Comparison of ENCODE assay signal across 8 mouse cellular contexts in genomic region chr6:120493374-120494181, GRCm38 (mm10). TPM values are rescaled to one million over a fixed set of nuclear protein-coding genes. Genes with fewer than 3 reads are reported as not detected.
DNase-seq lines count a peak whose midpoint lies in the region; ATAC-seq and TF ChIP-seq lines count a peak whose summit lies in the region.

TSS of gene Tmem121b (minus strand) at chr6:120493807.

- no peak for DNase-seq in thymus, adult 2 months
- DNase-seq in thymus, adult 18-20 months: no peak
- DNase-seq in layer of hippocampus, adult 18-20 months (ENCODE audit: low spot score in 2 of 2): peak; percentile 92 to 93
- no peak for DNase-seq in urinary bladder, postnatal 10 days (ENCODE audit: low spot score)

- H3K9me3 ChIP-seq in heart, embryonic 12.5 days (replicated peaks): no peaks in the 10 kb centered on the region
- no peaks in the 10 kb centered on the region for H3K9me3 ChIP-seq in liver, embryonic 16.5 days (replicated peaks; ENCODE audit: control insufficient read depth, low read length)
- H3K9me3 ChIP-seq in neural tube, embryonic 15.5 days (replicated peaks): no peaks in the 10 kb centered on the region

- ATAC-seq in heart, embryonic 12.5 days (ENCODE audit: insufficient number of reproducible peaks, low FRiP score): peak; percentile 33; the same call in 1 of the 2 replicates
- ATAC-seq in liver, embryonic 16.5 days (ENCODE audit: low read depth): peak; percentile 9; the same call in 1 of the 2 replicates
- ATAC-seq in neural tube, embryonic 15.5 days (ENCODE audit: low FRiP score): peak; percentile 88

- peaks cover 28% of the 10 kb centered on the region for H3K27me3 ChIP-seq in thymus, adult 2 months (ENCODE audit: control insufficient read depth, insufficient read depth, low read length)
- H3K27me3 ChIP-seq in heart, embryonic 12.5 days (replicated peaks): peaks cover 60% of the 10 kb centered on the region
- peaks cover 55% of the 10 kb centered on the region for H3K27me3 ChIP-seq in liver, embryonic 16.5 days (ENCODE audit: control insufficient read depth, insufficient read depth, low read depth, low read length)
- H3K27me3 ChIP-seq in neural tube, embryonic 15.5 days (replicated peaks): no peaks in the 10 kb centered on the region

- no peak for TF ChIP-seq POLR2A in thymus, adult 2 months (IDR thresholded peaks at IDR 0.05; ENCODE audit: control insufficient read depth, extremely low read depth, insufficient read depth, low read length, poor library complexity)
- peak; percentile 34; the same call in 1 of the 2 replicates for TF ChIP-seq POLR2A in cortical plate, adult 2 months (IDR thresholded peaks at IDR 0.05; ENCODE audit: extremely low read depth, insufficient read depth, low read length)

- peak within 1 kb of the TSS; percentile 40 for H3K4me3 ChIP-seq in thymus, adult 2 months (ENCODE audit: control insufficient read depth, insufficient read depth, low read length)
- H3K4me3 ChIP-seq in cortical plate, adult 2 months (ENCODE audit: insufficient read depth, low read length): peak within 1 kb of the TSS; percentile 94
- H3K4me3 ChIP-seq in heart, embryonic 12.5 days: peak within 1 kb of the TSS; percentile 74
- H3K4me3 ChIP-seq in liver, embryonic 16.5 days (ENCODE audit: low read depth, low read length): peak within 1 kb of the TSS; percentile 52
- peak within 1 kb of the TSS; percentile 83 for H3K4me3 ChIP-seq in neural tube, embryonic 15.5 days (replicated peaks)

- H3K4me2 ChIP-seq in heart, embryonic 12.5 days: peak within 1 kb of the TSS; percentile 100
- H3K4me2 ChIP-seq in liver, embryonic 16.5 days (ENCODE audit: low read depth, low read length): peak within 1 kb of the TSS; percentile 68
- H3K4me2 ChIP-seq in neural tube, embryonic 15.5 days: peak within 1 kb of the TSS; percentile 78

- no peaks in the 10 kb centered on the region for H3K36me3 ChIP-seq in thymus, adult 2 months (ENCODE audit: control insufficient read depth, insufficient read depth, low read length)
- no peaks in the 10 kb centered on the region for H3K36me3 ChIP-seq in heart, embryonic 12.5 days
- H3K36me3 ChIP-seq in liver, embryonic 16.5 days (ENCODE audit: control insufficient read depth, insufficient read depth): no peaks in the 10 kb centered on the region
- no peaks in the 10 kb centered on the region for H3K36me3 ChIP-seq in neural tube, embryonic 15.5 days

- peak within 1 kb of the TSS; percentile 76 for H3K9ac ChIP-seq in heart, embryonic 12.5 days
- H3K9ac ChIP-seq in liver, embryonic 16.5 days (ENCODE audit: low read depth, low read length): no peak within 1 kb of the TSS
- H3K9ac ChIP-seq in neural tube, embryonic 15.5 days (replicated peaks): peak within 1 kb of the TSS; percentile 87

- H3K27ac ChIP-seq in thymus, adult 2 months (ENCODE audit: control insufficient read depth, insufficient read depth, low read length): no peak within 1 kb of the TSS
- H3K27ac ChIP-seq in cortical plate, adult 2 months (ENCODE audit: insufficient read depth, low read length): peak within 1 kb of the TSS; percentile 98
- no peak within 1 kb of the TSS for H3K27ac ChIP-seq in heart, embryonic 12.5 days (ENCODE audit: poor library complexity, severe bottlenecking)
- H3K27ac ChIP-seq in liver, embryonic 16.5 days (ENCODE audit: low read length): no peak within 1 kb of the TSS
- H3K27ac ChIP-seq in neural tube, embryonic 15.5 days (replicated peaks): peak within 1 kb of the TSS; percentile 96

- WGBS in thymus, adult 2 months: 3% methylated on average over 72 of the region's 84 CpGs
- under 1% methylated on average over 73 of the region's 84 CpGs for WGBS in heart, embryonic 12.5 days
- 1% methylated on average over 67 of the region's 84 CpGs for WGBS in liver, embryonic 16.5 days (ENCODE audit: insufficient replicate concordance)
- WGBS in neural tube, embryonic 15.5 days: under 1% methylated on average over 70 of the region's 84 CpGs

- peaks cover 38% of the 10 kb centered on the region for H3K4me1 ChIP-seq in thymus, adult 2 months (replicated peaks; ENCODE audit: control insufficient read depth, insufficient read depth, low read length)
- H3K4me1 ChIP-seq in cortical plate, adult 2 months (ENCODE audit: control insufficient read depth, insufficient read depth, low read length): no peaks in the 10 kb centered on the region; the same call in 1 of the 2 replicates
- peaks cover 26% of the 10 kb centered on the region for H3K4me1 ChIP-seq in heart, embryonic 12.5 days (replicated peaks)
- peaks cover 19% of the 10 kb centered on the region for H3K4me1 ChIP-seq in liver, embryonic 16.5 days (ENCODE audit: control insufficient read depth, low read depth, low read length)
- H3K4me1 ChIP-seq in neural tube, embryonic 15.5 days: peaks cover 60% of the 10 kb centered on the region

- 0 out of 2 replicates have a peak, but pooled peaks have one; percentile 34 for TF ChIP-seq CTCF in thymus, adult 2 months (IDR thresholded peaks at IDR 0.05; ENCODE audit: borderline replicate concordance, control insufficient read depth, extremely low read depth, insufficient read depth, low read length, poor library complexity)
- no peak for TF ChIP-seq CTCF in cortical plate, adult 2 months (IDR thresholded peaks at IDR 0.05; ENCODE audit: extremely low read depth, insufficient read depth, low read length)

RNA-seq across cellular contexts. Expression of gene Tmem121b, which starts in this region (rescaled TPM):
- 1.2 and 1.4 TPM in 2 replicates for polyA plus RNA-seq in thymus, adult 2 months (2012; rRNA removed)
- polyA plus RNA-seq in cortical plate, adult 2 months (2012; rRNA removed): 39.3 and 40.5 TPM in 2 replicates
- polyA plus RNA-seq in heart, embryonic 12.5 days (2016; fragmentation: Nextera tagmentation; extraction: Ambion mirVana): 0.10 and 0.15 TPM in 2 replicates
- total RNA-seq in layer of hippocampus, adult 18-20 months (2021): 10 to 100 TPM; 37.4 to 40.7 TPM
- not detected in 2 replicates for polyA plus RNA-seq in liver, embryonic 16.5 days (2015; fragmentation: Nextera tagmentation; extraction: Ambion mirVana)
- 2.1 and 2.3 TPM in 2 replicates for polyA plus RNA-seq in neural tube, embryonic 15.5 days (2015; fragmentation: Nextera tagmentation; extraction: Ambion mirVana)

Comparison
In these comparisons a context has a peak if more than half of its experiments do, and no peak if none do; other contexts are left out.
1. RNA of gene Tmem121b (polyA plus RNA-seq): 39.3 to 40.5 TPM in cortical plate, adult 2 months; 2.1 to 2.3 TPM in neural tube, embryonic 15.5 days, 1.2 to 1.4 TPM in thymus, adult 2 months, 0.10 to 0.15 TPM in heart, embryonic 12.5 days and not detected in liver, embryonic 16.5 days; every median in the first group is over 10 times any median in the second.
2. Peak in ATAC-seq, H3K4me3 ChIP-seq, H3K9ac ChIP-seq and H3K4me2 ChIP-seq in heart, embryonic 12.5 days; RNA of the gene not detected or under 1 TPM.
3. Peak in ATAC-seq, H3K4me3 ChIP-seq and H3K4me2 ChIP-seq in liver, embryonic 16.5 days; RNA of the gene not detected or under 1 TPM.
4. DNase-seq: peak in layer of hippocampus, adult 18-20 months (2 of 2); none in thymus, adult 2 months (single experiment), thymus, adult 18-20 months (0 of 2) and urinary bladder, postnatal 10 days (single experiment).
5. H3K27ac ChIP-seq: peak in cortical plate, adult 2 months (single experiment) and neural tube, embryonic 15.5 days (single experiment); none in thymus, adult 2 months (single experiment), heart, embryonic 12.5 days (single experiment) and liver, embryonic 16.5 days (single experiment).
6. H3K4me3 ChIP-seq: peak in every context shown above with its lines; median percentile 94 in cortical plate, adult 2 months; 83 in neural tube, embryonic 15.5 days; 74 in heart, embryonic 12.5 days; 52 in liver, embryonic 16.5 days; 40 in thymus, adult 2 months.
7. ATAC-seq: peak in every context shown above with its lines; median percentile 88 in neural tube, embryonic 15.5 days; 33 in heart, embryonic 12.5 days; 9 in liver, embryonic 16.5 days.
8. Peak in every context shown above with its lines, with median percentiles within 50 percentile points of each other: H3K4me2 ChIP-seq.